Mouse (Mus musculus) lung, postnatal 0 days (tissue): Measurements from ENCODE around the gene 1700008O03Rik. TPM values are rescaled to one million over a fixed set of nuclear protein-coding genes. Genes with fewer than 3 reads are reported as not detected.
A peak's percentile ranks its signal among the peaks of the same experiment; 100 is the strongest.

Source experiments
- ATAC-seq: fragments of 200-750 bp; cut with Nextera tagmentation; 2 replicates; pipeline ENCODE4 v1.8.0; 2017; ENCODE audit warnings: moderate library complexity
- DNase-seq: peaks from one replicate; pipeline ENCODE4 v3.0.0-alpha.2; 2016; ENCODE audit warnings: low spot score
- H3K27ac ChIP-seq: fragments of 300-500 bp; sonication (generic); 2 replicates; pipeline ENCODE4 v1.5.1; 2014; ENCODE audit warnings: antibody characterized with exemption, mild to moderate bottlenecking, low read length, mixed read lengths
- H3K27me3 ChIP-seq: fragments of 300-500 bp; sonication (generic); replicated peaks from 2 replicates; pipeline ENCODE4 v1.6.1; 2014; ENCODE audit warnings: low read length, mixed read lengths; ENCODE audit not compliant: insufficient read depth
- H3K36me3 ChIP-seq: fragments of 300-500 bp; sonication (generic); 2 replicates; pipeline ENCODE4 v1.6.1; 2014; ENCODE audit warnings: low read length, mixed read lengths; ENCODE audit not compliant: insufficient read depth
- H3K4me1 ChIP-seq: fragments of 300-500 bp; sonication (generic); 2 replicates; pipeline ENCODE4 v1.6.1; 2014; ENCODE audit warnings: antibody characterized with exemption, low read depth, low read length, mixed read lengths; ENCODE audit not compliant: insufficient read depth
- H3K4me2 ChIP-seq: fragments of 300-500 bp; sonication (generic); replicated peaks from 2 replicates; pipeline ENCODE4 v1.6.1; 2014; ENCODE audit warnings: low read depth, mild to moderate bottlenecking, low read length, moderate library complexity, mixed read lengths
- H3K4me3 ChIP-seq: fragments of 300-500 bp; sonication (generic); 2 replicates; pipeline ENCODE4 v1.5.1; 2014; ENCODE audit warnings: low read depth, low read length
- H3K9ac ChIP-seq: fragments of 300-500 bp; sonication (generic); replicated peaks from 2 replicates; pipeline ENCODE4 v1.6.1; 2014; ENCODE audit warnings: low read depth, mild to moderate bottlenecking
- H3K9me3 ChIP-seq: fragments of 300-500 bp; sonication (generic); 2 replicates; pipeline ENCODE4 v1.6.1; 2016; ENCODE audit warnings: low read length, mixed read lengths
- CTCF ChIP-seq: IDR thresholded peaks from 2 replicates; pipeline ENCODE4 v1.5.1; 2016; ENCODE audit warnings: antibody characterized with exemption, mild to moderate bottlenecking
- EP300 ChIP-seq: IDR thresholded peaks from 2 replicates; pipeline ENCODE4 v1.6.1; 2016; ENCODE audit warnings: antibody characterized with exemption, mild to moderate bottlenecking, control low read depth
- WGBS: fragments of 180-500 bp; shearing (Covaris S2); extraction: QIAGEN DNeasy Blood & Tissue Kit; methylation state at CpG from one replicate; pipeline ENCODE4 v1.1.7; 2014; 5-methylcytosine and 5-hydroxymethylcytosine counted together
- polyA plus RNA-seq: library from polyadenylated mRNA; unstranded; fragments of >200 nt; fragmentation: Nextera tagmentation; extraction: Ambion mirVana; gene quantifications from 2 replicates; pipeline ENCODE4 v1.2.1, GENCODE M21; 2015

Gene 1700008O03Rik
- polyA plus RNA-seq, 1 experiment from 2014 or later, result 1.2 TPM

- H3K9me3 ChIP-seq, result no peaks in the 10 kb centered on the region
- H3K36me3 ChIP-seq, result no peaks in the 10 kb centered on the region
- peaks cover 25% of the 10 kb centered on the region for H3K27me3 ChIP-seq
- no peak for DNase-seq
- no peak overlapping the region for H3K9ac ChIP-seq
- no peak overlapping the region; the same call in 1 of the 2 replicates for H3K4me3 ChIP-seq
- no peak overlapping the region for H3K27ac ChIP-seq
- peak overlapping the region; percentile 57 for H3K4me2 ChIP-seq
- no peak for ATAC-seq
- 3% methylated on average over 17 of the region's 38 CpGs for WGBS
- TF ChIP-seq EP300, result no peak
- TF ChIP-seq CTCF, result no peak
- H3K4me1 ChIP-seq, result no peaks in the 10 kb centered on the region
Measured at GRCm38 (mm10) chr7:44428171-44428950, 42.7 kb upstream of the 1700008O03Rik start.

GRCm38 (mm10) chr7:44427666-44428065 is 42.0 kb upstream of the 1700008O03Rik start:
- ATAC-seq, result no peak
- H3K9me3 ChIP-seq, result no peaks in the 10 kb centered on the region
- H3K27me3 ChIP-seq, result peaks cover 25% of the 10 kb centered on the region
- 14% methylated on average over 8 of the region's 8 CpGs for WGBS
- no peak for DNase-seq
- H3K4me1 ChIP-seq, result no peaks in the 10 kb centered on the region
- H3K9ac ChIP-seq, result no peak overlapping the region
- H3K4me2 ChIP-seq, result no peak overlapping the region
- H3K27ac ChIP-seq, result no peak overlapping the region
- no peaks in the 10 kb centered on the region for H3K36me3 ChIP-seq
- no peak overlapping the region for H3K4me3 ChIP-seq
- TF ChIP-seq EP300 (no peak), CTCF (no peak)

- DNase-seq (peak; percentile 68), ATAC-seq (peak; percentile 76)
- no peaks in the 10 kb centered on the region for H3K9me3 ChIP-seq
- no peaks in the 10 kb centered on the region for H3K36me3 ChIP-seq
- no peak overlapping the region for H3K27ac ChIP-seq
- H3K27me3 ChIP-seq, result no peaks in the 10 kb centered on the region
- TF ChIP-seq EP300 (no peak), CTCF (no peak)
- H3K4me2 ChIP-seq, result no peak overlapping the region
- no peaks in the 10 kb centered on the region for H3K4me1 ChIP-seq
- 55% methylated on average over 6 of the region's 6 CpGs for WGBS
- H3K4me3 ChIP-seq, result no peak overlapping the region
- H3K9ac ChIP-seq, result no peak overlapping the region
Measured at GRCm38 (mm10) chr7:44413307-44413706, 27.7 kb upstream of the 1700008O03Rik start.

- TF ChIP-seq EP300, result no peak
- no peak for TF ChIP-seq CTCF
- Histone ChIP-seq H3K27me3 (no peaks in the 10 kb centered on the region), H3K9ac (no peak overlapping the region), H3K4me3 (no peak overlapping the region), H3K9me3 (no peaks in the 10 kb centered on the region), H3K4me2 (no peak overlapping the region), H3K27ac (no peak overlapping the region), H3K4me1 (no peaks in the 10 kb centered on the region), H3K36me3 (no peaks in the 10 kb centered on the region)
- ATAC-seq (no peak), DNase-seq (no peak)
- 81% methylated on average over 4 of the region's 4 CpGs for WGBS
Measured at GRCm38 (mm10) chr7:44411144-44411543, 25.5 kb upstream of the 1700008O03Rik start.

- no peak for ATAC-seq
Measured at GRCm38 (mm10) chr7:44406015-44406355, 20.4 kb upstream of the 1700008O03Rik start.

GRCm38 (mm10) chr7:44405346-44406014 is 19.9 kb upstream of the 1700008O03Rik start:
- Histone ChIP-seq H3K4me2 (peak overlapping the region; percentile 36), H3K4me3 (0 out of 2 replicates have a peak overlapping the region, but pooled peaks have one; percentile 8), H3K27ac (no peak overlapping the region), H3K9me3 (no peaks in the 10 kb centered on the region), H3K36me3 (no peaks in the 10 kb centered on the region), H3K9ac (no peak overlapping the region), H3K27me3 (no peaks in the 10 kb centered on the region), H3K4me1 (no peaks in the 10 kb centered on the region)
- 2% methylated on average over 27 of the region's 27 CpGs for WGBS
- peak; percentile 98 for DNase-seq
- peak; percentile 97 for ATAC-seq
- peak; percentile 33 for TF ChIP-seq CTCF
- TF ChIP-seq EP300, result no peak

More at GRCm38 (mm10) chr7:44406015-44406355, 20.4 kb upstream of the 1700008O03Rik start:
- Histone ChIP-seq H3K9me3 (no peaks in the 10 kb centered on the region), H3K4me1 (no peaks in the 10 kb centered on the region), H3K27ac (no peak overlapping the region), H3K27me3 (no peaks in the 10 kb centered on the region), H3K9ac (no peak overlapping the region), H3K4me2 (no peak overlapping the region), H3K4me3 (no peak overlapping the region), H3K36me3 (no peaks in the 10 kb centered on the region)
- no peak for DNase-seq
- WGBS, result 3% methylated on average over 5 of the region's 5 CpGs
- TF ChIP-seq CTCF (no peak), EP300 (no peak)
